Mouse (Mus musculus): ENCODE data around the gene Ikzf4. TPM values are rescaled to one million over a fixed set of nuclear protein-coding genes. Genes with fewer than 3 reads are reported as not detected.

The Ikzf4 gene
- polyA plus RNA-seq (2017; shearing (Covaris generic)): 100 to 1,000 TPM in 2 of 3 experiments, 10 to 100 TPM in 1; 76.5 to 154 (median 110) TPM

GRCm38 (mm10) chr10:128645111-128646011, at the start of gene Ikzf4:
Gene Ikzf4 (minus strand): TSS chr10:128645991.
- peak; percentile 44 for ATAC-seq

DNA sequence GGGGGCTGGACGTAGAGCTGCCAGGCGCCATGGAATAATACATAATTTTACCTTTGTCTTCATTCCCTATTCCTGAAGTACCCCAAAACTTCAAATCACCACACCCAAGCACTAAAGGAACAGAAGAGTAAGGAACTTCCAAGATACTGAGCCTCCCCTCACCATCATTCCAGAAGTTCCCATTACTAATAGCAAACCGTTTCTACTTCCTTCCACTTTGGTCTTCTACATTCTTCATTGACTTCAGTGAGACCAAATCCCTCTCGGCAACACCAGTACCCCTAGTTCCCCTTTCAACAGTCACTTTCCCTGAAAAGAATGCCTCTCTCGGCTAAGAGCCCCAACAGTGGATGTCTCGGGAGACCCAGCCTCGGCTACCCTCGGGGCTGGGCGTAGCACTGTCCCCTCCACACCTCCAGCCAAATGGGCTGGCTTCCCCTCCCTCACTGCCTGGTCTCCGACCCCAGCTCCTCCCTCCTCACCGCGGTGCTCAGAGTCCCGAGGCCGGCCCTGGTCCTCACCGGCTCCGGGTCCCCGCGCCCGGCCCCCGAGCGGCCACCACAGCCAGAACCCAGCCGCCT, 49.7 kb upstream of the Ikzf4 start:
- ATAC-seq: no peak

DNA sequence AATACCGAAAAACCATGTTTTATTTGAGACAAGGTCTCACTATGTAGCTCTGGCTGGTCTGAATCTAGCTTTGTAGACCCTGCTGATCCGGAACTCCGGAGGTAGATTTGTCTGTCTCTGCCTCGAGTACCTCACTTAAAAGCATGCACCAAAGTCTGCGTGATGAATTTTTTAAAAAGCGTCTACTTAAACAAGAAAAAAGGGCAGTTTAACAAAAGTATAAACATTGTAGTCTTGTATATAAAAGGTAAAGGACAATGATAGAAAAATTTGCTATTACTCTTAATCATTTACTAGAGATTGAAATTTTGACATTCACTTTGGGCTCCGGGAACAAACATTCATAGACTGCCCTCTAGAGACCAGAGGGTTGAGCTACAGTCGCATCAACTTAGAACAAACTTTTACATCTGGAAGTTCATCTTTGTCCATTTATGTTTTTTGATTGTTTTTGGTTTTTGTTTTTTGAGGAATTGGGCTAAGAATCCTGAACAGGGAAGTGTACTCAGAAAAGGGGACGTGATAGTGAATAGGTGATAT, 28.7 kb upstream of the Ikzf4 start:
- ATAC-seq: peak; percentile 55

- peak; percentile 85 for ATAC-seq
Measured at GRCm38 (mm10) chr10:128673763-128674468, 28.1 kb upstream of the Ikzf4 start, which contains the start of gene Suox. Gene Suox (minus strand): TSS chr10:128674073.

GRCm38 (mm10) chr10:128671148-128671547, 25.4 kb upstream of the Ikzf4 start:
- ATAC-seq: no peak

DNA sequence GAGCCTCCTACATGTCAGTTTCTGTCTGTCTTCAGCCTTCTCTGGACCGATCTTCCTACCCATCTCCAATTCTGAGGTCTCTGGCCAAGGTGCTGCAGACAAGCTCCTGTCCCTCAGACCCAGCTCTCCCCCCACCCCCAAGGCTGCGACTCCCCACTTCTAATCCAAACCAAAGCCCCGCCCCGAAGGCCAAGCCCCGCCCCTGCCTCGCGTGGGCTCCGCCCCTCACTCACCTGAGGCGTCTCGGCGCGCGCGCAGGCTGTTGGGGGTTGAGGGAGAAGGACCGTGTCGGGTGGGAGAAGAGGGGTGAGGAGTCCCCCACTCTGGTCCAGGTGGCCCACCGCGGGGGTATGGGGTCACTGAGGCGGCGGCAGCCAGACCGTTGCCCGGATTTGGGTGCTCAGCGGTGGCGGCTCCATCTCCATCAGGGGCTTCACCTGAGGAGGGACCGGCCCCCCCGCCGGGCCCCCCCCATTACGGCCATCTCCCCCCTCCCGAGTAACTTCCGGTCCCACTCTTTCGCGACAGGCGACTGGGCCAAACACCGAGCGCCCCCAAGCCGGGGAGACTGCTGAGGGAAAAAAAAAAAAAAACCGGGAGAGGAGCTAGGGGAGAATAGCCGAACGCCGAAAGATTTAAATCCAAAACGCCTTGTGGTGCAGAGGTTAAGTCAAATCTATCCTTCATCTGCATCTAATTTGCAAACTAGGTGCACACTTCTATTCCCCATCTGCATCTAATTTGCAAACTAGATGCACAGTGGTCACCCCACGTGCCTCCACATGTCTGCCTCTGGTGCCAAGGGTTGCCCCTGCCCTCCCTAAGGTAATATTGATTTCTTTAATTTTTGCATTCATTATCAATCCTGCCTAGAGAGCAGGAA, 23.2 kb upstream of the Ikzf4 start:
- ATAC-seq: peak; percentile 20

GRCm38 (mm10) chr10:128665806-128666205, 20.0 kb upstream of the Ikzf4 start:
- ATAC-seq: no peak

DNA sequence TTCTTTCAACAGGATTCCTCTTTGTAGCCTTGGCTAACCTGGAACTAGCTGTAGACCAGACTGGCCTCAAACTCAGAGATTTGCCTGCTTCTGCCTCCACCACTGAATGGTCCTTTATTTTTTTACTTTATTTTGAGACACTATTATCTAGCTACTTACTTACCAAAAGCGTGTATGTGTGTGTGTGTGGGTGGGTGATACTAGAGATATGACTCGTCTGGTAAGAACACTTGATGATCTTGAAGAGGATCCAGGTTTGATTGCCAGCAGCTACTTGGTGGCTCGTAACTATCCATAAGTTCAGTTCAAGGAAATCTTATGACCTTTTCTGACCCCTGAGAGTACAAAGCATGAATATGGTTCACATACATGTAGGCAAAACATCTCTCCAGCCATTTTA, 19.5 kb upstream of the Ikzf4 start:
- no peak for ATAC-seq

- ATAC-seq: no peak
Measured at GRCm38 (mm10) chr10:128664808-128665207, 19.0 kb upstream of the Ikzf4 start.

DNA sequence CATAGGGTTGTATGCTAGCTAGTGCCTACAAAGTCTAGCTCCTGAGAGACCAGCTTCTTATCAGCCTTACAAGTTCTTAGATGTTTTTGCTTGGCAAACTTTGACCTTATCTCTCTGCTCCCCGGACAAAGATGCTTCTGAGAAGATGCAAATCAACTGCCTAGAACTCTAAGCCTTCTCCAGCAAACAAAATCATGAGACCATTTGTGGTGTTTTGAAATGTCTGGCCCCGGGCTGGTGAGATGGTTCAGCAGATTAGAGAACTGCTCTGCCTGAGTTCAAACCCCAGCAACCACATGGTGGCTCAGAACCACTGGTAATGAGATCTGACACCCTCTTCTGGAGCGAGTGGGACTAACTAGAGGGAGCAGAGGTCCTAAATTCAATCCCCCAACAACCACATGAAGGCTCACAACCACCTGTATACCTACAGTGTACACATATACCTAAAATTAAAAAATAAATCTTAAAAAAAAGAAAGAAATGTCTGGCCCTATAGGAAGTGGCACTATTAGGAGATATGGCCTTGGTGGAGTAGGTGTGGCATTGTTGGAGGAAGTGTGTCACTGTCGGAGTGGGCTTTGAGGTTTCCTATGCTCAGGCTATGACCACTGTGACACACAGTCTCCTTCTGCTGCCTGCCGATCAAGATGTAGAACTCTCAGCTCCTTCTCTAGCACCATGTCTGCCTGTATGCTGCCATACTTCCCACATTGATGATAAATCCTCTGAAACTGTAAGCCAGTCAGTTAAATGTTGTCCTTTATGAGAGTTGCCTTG, 17.8 kb upstream of the Ikzf4 start:
- peak; percentile 35 for ATAC-seq

DNA sequence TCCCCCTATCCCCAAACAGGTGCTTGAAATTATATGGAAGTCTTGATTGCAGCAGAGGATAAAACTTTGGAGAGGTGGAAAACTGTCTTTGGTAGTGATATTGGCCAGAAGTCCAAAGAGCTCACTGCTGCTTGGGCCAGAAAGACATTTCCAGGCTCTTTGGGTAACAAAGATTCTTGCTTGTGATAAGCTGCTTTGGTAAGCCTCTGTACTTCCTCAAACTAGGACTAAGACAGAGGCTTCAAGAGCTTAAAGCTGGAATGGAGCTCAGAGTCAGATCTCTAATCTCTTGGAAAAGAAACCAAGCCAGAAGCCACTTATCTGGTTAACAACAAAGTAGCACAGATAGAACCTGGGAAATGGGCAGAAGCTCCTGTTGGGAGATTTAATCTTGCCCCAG, 16.7 kb upstream of the Ikzf4 start:
- ATAC-seq: no peak

DNA sequence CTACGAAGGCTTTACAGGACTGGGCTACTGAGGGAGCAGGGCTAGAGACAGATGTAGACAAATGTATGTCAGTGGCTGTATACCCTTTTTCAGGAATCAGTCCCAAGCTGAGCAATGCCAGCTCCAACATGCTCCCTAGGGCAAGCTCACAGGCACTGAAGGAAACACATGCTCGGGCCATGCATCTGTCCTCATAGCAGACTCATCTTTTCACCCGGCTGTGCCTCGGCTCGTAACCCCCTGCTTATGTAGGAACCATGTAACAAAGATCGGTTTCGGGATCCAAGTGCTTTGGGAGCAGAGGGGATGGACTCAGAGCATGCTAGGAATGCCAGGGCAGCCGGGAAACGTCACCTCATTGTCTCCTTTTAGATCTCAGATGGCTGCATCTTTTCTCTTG, 13.7 kb upstream of the Ikzf4 start:
- no peak for ATAC-seq

DNA sequence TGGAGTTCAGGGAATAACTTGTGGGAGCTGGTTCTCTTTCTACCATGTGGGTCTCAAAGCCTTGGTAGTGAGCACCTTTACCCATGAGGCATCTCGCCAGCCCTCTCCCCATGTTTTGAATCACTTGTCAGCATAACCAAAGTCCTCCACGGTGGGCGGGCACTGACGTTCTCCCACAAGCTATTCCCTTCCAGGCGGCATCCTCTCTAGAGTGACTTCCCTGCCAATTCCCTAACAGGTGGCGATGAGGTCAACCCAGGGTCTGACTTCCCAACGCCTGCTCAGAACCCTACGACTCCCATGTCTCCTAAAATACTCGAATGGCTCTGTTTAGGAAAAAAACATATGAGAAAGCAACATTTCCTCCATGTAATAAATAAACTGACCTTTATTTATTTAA, 12.1 kb upstream of the Ikzf4 start:
- ATAC-seq: no peak

DNA sequence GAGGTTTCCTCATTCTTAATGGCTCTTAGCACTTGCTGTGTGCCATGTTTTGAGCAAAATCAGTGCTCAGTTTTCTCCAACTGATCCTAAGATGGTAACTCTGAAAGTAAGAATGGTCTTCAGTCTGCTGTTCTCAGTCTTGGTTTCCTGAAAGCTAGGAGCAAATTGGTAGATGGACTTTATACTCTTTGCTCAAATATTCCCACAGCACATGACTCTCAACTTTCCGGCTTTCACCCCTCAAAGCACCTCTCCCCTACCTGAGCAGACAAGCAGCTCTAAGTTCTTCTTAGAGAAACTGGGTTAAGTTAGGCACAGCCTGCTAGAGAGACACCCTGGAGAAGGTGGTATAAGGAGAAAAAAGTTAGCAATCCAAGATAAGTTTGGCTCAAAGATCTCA, 10.9 kb upstream of the Ikzf4 start:
- ATAC-seq: no peak

GRCm38 (mm10) chr10:128655254-128655653, 9.5 kb upstream of the Ikzf4 start:
- ATAC-seq: no peak

GRCm38 (mm10) chr10:128653866-128654265, 8.1 kb upstream of the Ikzf4 start:
- ATAC-seq: no peak

DNA sequence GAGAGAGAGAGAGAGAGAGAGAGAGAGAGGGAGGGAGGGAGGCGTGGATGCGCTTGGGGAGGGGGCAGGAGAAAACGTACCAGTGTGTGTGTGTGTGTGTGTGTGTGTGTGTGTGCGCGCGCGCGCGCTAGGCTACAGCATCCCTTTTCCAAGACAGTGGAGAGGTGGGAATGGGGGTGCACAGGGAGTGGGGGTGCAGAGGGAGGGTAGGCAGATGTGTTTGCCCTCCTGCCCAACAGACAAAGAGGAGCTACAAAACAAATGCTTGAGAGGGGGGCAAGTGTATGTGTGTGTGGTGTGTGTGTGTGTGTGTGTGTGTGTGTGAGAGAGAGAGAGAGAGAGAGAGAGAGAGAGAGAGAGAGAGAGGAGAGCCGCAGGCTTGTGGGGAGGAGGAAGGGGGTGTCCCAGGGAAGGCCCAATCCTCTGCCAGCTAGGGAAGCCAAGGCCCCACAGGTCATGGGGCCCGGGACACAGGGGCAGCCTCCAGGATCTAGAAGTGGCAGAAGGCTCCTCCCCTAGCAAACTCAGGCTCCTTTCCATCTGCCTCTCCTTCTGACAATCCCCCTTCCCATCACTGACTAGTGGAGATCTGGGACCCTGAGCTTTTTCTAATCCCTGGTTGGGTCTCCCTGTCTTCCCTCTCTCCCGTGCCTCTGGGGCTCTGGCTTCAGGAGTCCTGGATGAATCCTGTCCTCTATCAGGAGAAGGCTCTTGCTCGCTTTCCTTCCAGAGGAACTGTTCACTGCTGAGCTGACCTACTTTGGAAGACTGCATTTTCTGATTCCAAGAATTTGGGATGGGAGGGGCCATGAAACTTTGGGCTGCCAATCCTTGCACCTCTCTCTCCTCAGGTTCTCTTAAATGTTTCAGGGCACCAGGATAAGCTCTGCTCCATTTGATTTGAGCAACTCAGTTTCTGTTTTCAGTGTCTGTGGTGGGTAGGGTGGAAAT, 623 bp upstream of the Ikzf4 start:
- ATAC-seq: peak; percentile 50

GRCm38 (mm10) chr10:128642749-128643148, 3.0 kb downstream of the Ikzf4 start:
- peak; percentile 68 for ATAC-seq

DNA sequence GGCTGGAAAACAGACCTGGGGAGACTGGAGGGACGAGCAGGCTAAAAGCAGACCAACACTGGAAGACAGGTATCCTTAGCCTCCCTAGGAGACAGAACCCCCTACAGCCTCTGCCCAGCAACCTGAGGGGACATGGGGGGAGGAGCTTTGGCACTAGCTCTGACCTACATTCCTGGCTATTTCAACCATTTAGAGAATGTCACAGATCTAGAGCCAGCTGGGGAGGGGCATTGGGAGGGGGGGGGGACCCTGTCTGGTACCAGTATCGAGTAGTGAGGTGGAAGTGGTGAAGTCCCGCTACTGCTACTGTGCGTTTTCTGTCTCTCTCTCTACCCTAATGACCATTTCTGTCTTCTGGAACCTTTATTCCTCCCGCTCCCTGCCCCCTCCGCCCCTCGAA, 3.9 kb downstream of the Ikzf4 start:
- ATAC-seq: no peak

- ATAC-seq: no peak
Measured at GRCm38 (mm10) chr10:128640891-128641290, 4.9 kb downstream of the Ikzf4 start.
